Mouse (Mus musculus): ENCODE data around the gene Sp7. TPM values are rescaled to one million over a fixed set of nuclear protein-coding genes. Genes with fewer than 3 reads are reported as not detected.
A peak's percentile ranks its signal among the peaks of the same experiment; 100 is the strongest.

Sp7 gene
- polyA plus RNA-seq, 2 experiments = 11.7 to 22.5 TPM

- Histone ChIP-seq H3K27me3 (ENCODE audit: control insufficient read depth, insufficient read depth, low read length) (no peaks in the 10 kb centered on the region), H3K27ac (replicated peaks; ENCODE audit: low read depth, low read length) (peak overlapping the region; percentile 100), H3K4me2 (replicated peaks; ENCODE audit: low read depth, low read length, severe bottlenecking) (peak overlapping the region; percentile 54), H3K4me1 (ENCODE audit: control insufficient read depth, insufficient read depth, low read length) (peaks cover 11% of the 10 kb centered on the region), H3K9ac (ENCODE audit: low read depth, low read length, severe bottlenecking) (peak overlapping the region; percentile 85), H3K36me3 (ENCODE audit: control insufficient read depth, insufficient read depth, low read length) (peaks cover 26% of the 10 kb centered on the region), H3K9me3 (ENCODE audit: control insufficient read depth, low read length) (no peaks in the 10 kb centered on the region), H3K4me3 (replicated peaks; ENCODE audit: low read length) (peak overlapping the region; percentile 87)
- TF ChIP-seq POLR2A (IDR thresholded peaks at IDR 0.05; ENCODE audit: borderline replicate concordance, extremely low read depth, insufficient read depth, insufficient read length) = no peak
- ATAC-seq (ENCODE audit: low FRiP score, low read depth) (peak; percentile 23), DNase-seq (ENCODE audit: low spot score) (no peak)
- 15% methylated on average over 34 of the region's 34 CpGs for WGBS
Observed at GRCm38 (mm10) chr15:102404608-102405488, 37.9 kb upstream of the Sp7 start.

GRCm38 (mm10) chr15:102402210-102402609, 35.2 kb upstream of the Sp7 start:
- H3K4me3 ChIP-seq (replicated peaks; ENCODE audit: low read length) = no peak overlapping the region
- no peak overlapping the region for H3K27ac ChIP-seq (replicated peaks; ENCODE audit: low read depth, low read length)
- H3K9ac ChIP-seq (ENCODE audit: low read depth, low read length, severe bottlenecking) = no peak overlapping the region
- 97% methylated on average over 3 of the region's 3 CpGs for WGBS
- H3K27me3 ChIP-seq (ENCODE audit: control insufficient read depth, insufficient read depth, low read length) = no peaks in the 10 kb centered on the region
- no peak for ATAC-seq (ENCODE audit: low FRiP score, low read depth)
- DNase-seq (ENCODE audit: low spot score) = no peak
- H3K9me3 ChIP-seq (ENCODE audit: control insufficient read depth, low read length) = no peaks in the 10 kb centered on the region
- TF ChIP-seq POLR2A (IDR thresholded peaks at IDR 0.05; ENCODE audit: borderline replicate concordance, extremely low read depth, insufficient read depth, insufficient read length) = no peak
- H3K4me2 ChIP-seq (replicated peaks; ENCODE audit: low read depth, low read length, severe bottlenecking) = no peak overlapping the region
- no peaks in the 10 kb centered on the region for H3K36me3 ChIP-seq (ENCODE audit: control insufficient read depth, insufficient read depth, low read length)
- peaks cover 13% of the 10 kb centered on the region for H3K4me1 ChIP-seq (ENCODE audit: control insufficient read depth, insufficient read depth, low read length)

GRCm38 (mm10) chr15:102401278-102401677, 34.3 kb upstream of the Sp7 start:
- 80% methylated on average over 2 of the region's 2 CpGs for WGBS
- Histone ChIP-seq H3K4me1 (ENCODE audit: control insufficient read depth, insufficient read depth, low read length) (peaks cover 12% of the 10 kb centered on the region; the same call in 1 of the 2 replicates), H3K4me2 (replicated peaks; ENCODE audit: low read depth, low read length, severe bottlenecking) (no peak overlapping the region), H3K36me3 (ENCODE audit: control insufficient read depth, insufficient read depth, low read length) (no peaks in the 10 kb centered on the region), H3K9me3 (ENCODE audit: control insufficient read depth, low read length) (no peaks in the 10 kb centered on the region), H3K4me3 (replicated peaks; ENCODE audit: low read length) (no peak overlapping the region), H3K9ac (ENCODE audit: low read depth, low read length, severe bottlenecking) (no peak overlapping the region), H3K27me3 (ENCODE audit: control insufficient read depth, insufficient read depth, low read length) (no peaks in the 10 kb centered on the region), H3K27ac (replicated peaks; ENCODE audit: low read depth, low read length) (no peak overlapping the region)
- no peak for ATAC-seq (ENCODE audit: low FRiP score, low read depth)
- TF ChIP-seq POLR2A (IDR thresholded peaks at IDR 0.05; ENCODE audit: borderline replicate concordance, extremely low read depth, insufficient read depth, insufficient read length) = no peak
- DNase-seq (ENCODE audit: low spot score) = no peak

GRCm38 (mm10) chr15:102400476-102401045, 33.6 kb upstream of the Sp7 start:
- DNase-seq (ENCODE audit: low spot score) (no peak), ATAC-seq (ENCODE audit: low FRiP score, low read depth) (no peak)
- Histone ChIP-seq H3K36me3 (ENCODE audit: control insufficient read depth, insufficient read depth, low read length) (no peaks in the 10 kb centered on the region), H3K4me1 (ENCODE audit: control insufficient read depth, insufficient read depth, low read length) (peaks cover 12% of the 10 kb centered on the region; the same call in 1 of the 2 replicates), H3K4me3 (replicated peaks; ENCODE audit: low read length) (no peak overlapping the region), H3K27ac (replicated peaks; ENCODE audit: low read depth, low read length) (peak overlapping the region; percentile 83; the same call in 1 of the 2 replicates), H3K27me3 (ENCODE audit: control insufficient read depth, insufficient read depth, low read length) (no peaks in the 10 kb centered on the region), H3K9ac (ENCODE audit: low read depth, low read length, severe bottlenecking) (no peak overlapping the region), H3K4me2 (replicated peaks; ENCODE audit: low read depth, low read length, severe bottlenecking) (peak overlapping the region; percentile 52), H3K9me3 (ENCODE audit: control insufficient read depth, low read length) (no peaks in the 10 kb centered on the region)
- WGBS = 85% methylated on average over 10 of the region's 10 CpGs
- TF ChIP-seq POLR2A (IDR thresholded peaks at IDR 0.05; ENCODE audit: borderline replicate concordance, extremely low read depth, insufficient read depth, insufficient read length) = no peak
